Mouse (Mus musculus) liver, embryonic 14.5 days (tissue): ENCODE measurements around the gene Per3. TPM values are rescaled to one million over a fixed set of nuclear protein-coding genes. Genes with fewer than 3 reads are reported as not detected.
A peak's percentile ranks its signal among the peaks of the same experiment; 100 is the strongest.

Experiments
- ATAC-seq: fragments of 200-750 bp; cut with Nextera tagmentation; 2 replicates; pipeline ENCODE4 v1.8.0; 2017; ENCODE audit warnings: moderate number of reproducible peaks, mild to moderate bottlenecking, moderate library complexity; ENCODE audit not compliant: insufficient read depth
- DNase-seq, 3 experiments: peaks; one replicate each; pipeline ENCODE4 v3.0.0-alpha.2; 2012 to 2013; ENCODE audit warnings: low read depth in 3 of 3, low spot score in 3 of 3
- H3K27ac ChIP-seq: fragments of 300-500 bp; sonication (generic); 2 replicates; pipeline ENCODE4 v1.5.1; 2014; ENCODE audit warnings: moderate library complexity, mild to moderate bottlenecking, control low read depth, inconsistent platforms
- H3K27me3 ChIP-seq: fragments of 300-500 bp; sonication (generic); 2 replicates; pipeline ENCODE4 v1.6.1; 2014; ENCODE audit warnings: mild to moderate bottlenecking, low read length, moderate library complexity; ENCODE audit not compliant: control insufficient read depth, insufficient read depth
- H3K36me3 ChIP-seq: fragments of 300-500 bp; sonication (generic); replicated peaks from 2 replicates; pipeline ENCODE4 v1.6.1; 2014; ENCODE audit warnings: low read depth; ENCODE audit not compliant: control insufficient read depth, insufficient read depth
- H3K4me1 ChIP-seq, 2 experiments: fragments of 200-500 bp in 1 of 2; fragments of 300-500 bp in 1 of 2; sonication (generic) in 1 of 2; replicated peaks; 2 replicates each; pipeline ENCODE4 v1.6.1; 2012 to 2014; ENCODE audit warnings: antibody characterized with exemption in 1 of 2, inconsistent platforms in 1 of 2, low read length in 1 of 2; ENCODE audit not compliant: control insufficient read depth in 2 of 2, insufficient read depth in 2 of 2
- H3K4me2 ChIP-seq: fragments of 300-500 bp; sonication (generic); 2 replicates; pipeline ENCODE4 v1.6.1; 2014; ENCODE audit warnings: low read depth, mild to moderate bottlenecking, control low read depth, moderate library complexity
- H3K4me3 ChIP-seq, 2 experiments: fragments of 200-500 bp in 1 of 2; fragments of 300-500 bp in 1 of 2; sonication (generic) in 1 of 2; 2 replicates each; pipeline ENCODE4 v1.5.1; 2012 to 2014; ENCODE audit warnings: low read depth in 2 of 2, low read length in 2 of 2, mild to moderate bottlenecking in 2 of 2, control low read depth in 1 of 2, inconsistent platforms in 1 of 2, moderate library complexity in 1 of 2; ENCODE audit not compliant: insufficient read depth in 1 of 2
- H3K9ac ChIP-seq: fragments of 300-500 bp; sonication (generic); replicated peaks from 2 replicates; pipeline ENCODE4 v1.6.1; 2014; ENCODE audit warnings: mild to moderate bottlenecking, control low read depth, moderate library complexity
- H3K9me3 ChIP-seq: fragments of 300-500 bp; sonication (generic); 2 replicates; pipeline ENCODE4 v1.6.1; 2016; ENCODE audit warnings: low read length, mixed read lengths; ENCODE audit not compliant: control insufficient read depth
- CTCF ChIP-seq: IDR thresholded peaks from 2 replicates; pipeline ENCODE4 v1.5.1; 2016; ENCODE audit warnings: antibody characterized with exemption, low read depth, control low read depth
- EP300 ChIP-seq: IDR thresholded peaks from 2 replicates; pipeline ENCODE4 v1.6.1; 2016; ENCODE audit warnings: antibody characterized with exemption, low read depth
- WGBS: fragments of 180-500 bp; shearing (Covaris S2); extraction: QIAGEN DNeasy Blood & Tissue Kit; methylation state at CpG from one replicate; pipeline ENCODE4 v1.1.7; 2014; ENCODE audit not compliant: insufficient replicate concordance; 5-methylcytosine and 5-hydroxymethylcytosine counted together
- polyA plus RNA-seq, 2 experiments: library from polyadenylated mRNA; depleted of rRNA in 1 of 2; stranded (reverse) in 1 of 2; unstranded in 1 of 2; fragments of >200 nt; fragmentation: Nextera tagmentation in 1 of 2; extraction: Ambion mirVana in 1 of 2; gene quantifications; 2 replicates each; pipeline versions ENCODE4 v1.2.1 to v1.2.3; 2012 to 2014

The Per3 gene
- polyA plus RNA-seq, 2 experiments = 2.2 to 2.9 TPM

- Histone ChIP-seq H3K4me2 (peak overlapping the region; percentile 48), H3K36me3 (no peaks in the 10 kb centered on the region), H3K27ac (no peak overlapping the region), H3K9ac (no peak overlapping the region), H3K4me3 (peak overlapping the region; percentile 11 to 19; a peak in 1 of 4 replicates), H3K27me3 (no peaks in the 10 kb centered on the region), H3K9me3 (no peaks in the 10 kb centered on the region), H3K4me1 (peaks cover 0 to 4% of the 10 kb centered on the region in 2 experiments; a peak in 1 of 4 replicates)
- DNase-seq (peak; percentile 63 to 67 (median 64)), ATAC-seq (peak; percentile 71; the same call in 1 of the 2 replicates)
- TF ChIP-seq EP300 = no peak
- peak; percentile 87 for TF ChIP-seq CTCF
- WGBS = 7% methylated on average over 25 of the region's 25 CpGs
These were observed 79.6 kb downstream of the Per3 start for GRCm38 (mm10) chr4:150964635-150965554.

- Histone ChIP-seq H3K9me3 (no peaks in the 10 kb centered on the region), H3K4me3 (no peak overlapping the region), H3K4me2 (no peak overlapping the region), H3K27me3 (no peaks in the 10 kb centered on the region), H3K27ac (no peak overlapping the region), H3K4me1 (peaks cover 0 to 4% of the 10 kb centered on the region in 2 experiments; a peak in 2 of 4 replicates), H3K36me3 (no peaks in the 10 kb centered on the region), H3K9ac (no peak overlapping the region)
- no peak for TF ChIP-seq CTCF
- no peak for TF ChIP-seq EP300
- no peak for ATAC-seq
- WGBS = 58% methylated on average over 2 of the region's 2 CpGs
- no peak for DNase-seq
These were observed 80.8 kb downstream of the Per3 start for GRCm38 (mm10) chr4:150963711-150964110.

- Histone ChIP-seq H3K36me3 (no peaks in the 10 kb centered on the region), H3K4me1 (peaks cover 0 to 4% of the 10 kb centered on the region in 2 experiments; a peak in 2 of 4 replicates), H3K27me3 (no peaks in the 10 kb centered on the region), H3K9ac (no peak overlapping the region), H3K4me3 (no peak overlapping the region), H3K4me2 (no peak overlapping the region), H3K9me3 (no peaks in the 10 kb centered on the region), H3K27ac (no peak overlapping the region)
- TF ChIP-seq EP300 = no peak
- TF ChIP-seq CTCF = no peak
- WGBS = 50% methylated on average over 6 of the region's 6 CpGs
- DNase-seq = no peak
- ATAC-seq = no peak
These were observed 82.2 kb downstream of the Per3 start for GRCm38 (mm10) chr4:150962231-150962630.

- Histone ChIP-seq H3K27me3 (no peaks in the 10 kb centered on the region), H3K4me1 (no peaks in the 10 kb centered on the region; a peak in 1 of 4 replicates), H3K27ac (no peak overlapping the region), H3K4me2 (no peak overlapping the region), H3K4me3 (no peak overlapping the region), H3K9me3 (no peaks in the 10 kb centered on the region), H3K36me3 (no peaks in the 10 kb centered on the region), H3K9ac (no peak overlapping the region)
- DNase-seq = no peak
- no peak for TF ChIP-seq CTCF
- no peak for TF ChIP-seq EP300
- no peak for ATAC-seq
- WGBS = 48% methylated on average over 7 of the region's 7 CpGs
These were observed 85.9 kb downstream of the Per3 start for GRCm38 (mm10) chr4:150958536-150958935.

GRCm38 (mm10) chr4:150957106-150957458 lies 87.4 kb downstream of the Per3 start:
- Histone ChIP-seq H3K4me2 (no peak overlapping the region), H3K4me3 (no peak overlapping the region), H3K36me3 (no peaks in the 10 kb centered on the region), H3K9me3 (no peaks in the 10 kb centered on the region), H3K27me3 (no peaks in the 10 kb centered on the region), H3K4me1 (no peaks in the 10 kb centered on the region; a peak in 1 of 4 replicates), H3K9ac (no peak overlapping the region), H3K27ac (no peak overlapping the region)
- no peak for DNase-seq
- ATAC-seq = no peak
- 66% methylated on average over 1 of the region's 1 CpGs for WGBS
- no peak for TF ChIP-seq CTCF
- TF ChIP-seq EP300 = no peak
